Mouse (Mus musculus): ENCODE results near the gene Bcl2l15. TPM values are rescaled to one million over a fixed set of nuclear protein-coding genes. Genes with fewer than 3 reads are reported as not detected.
"Not testable (repeated sequence)": the region's sequence is repeated elsewhere in the genome, so short reads cannot be mapped to it uniquely, and the experiment has no call there.

Gene Bcl2l15
- 0.20 and 0.22 TPM in 2 replicates for polyA plus RNA-seq (2014; fragmentation: Nextera tagmentation; extraction: Ambion mirVana)

DNA sequence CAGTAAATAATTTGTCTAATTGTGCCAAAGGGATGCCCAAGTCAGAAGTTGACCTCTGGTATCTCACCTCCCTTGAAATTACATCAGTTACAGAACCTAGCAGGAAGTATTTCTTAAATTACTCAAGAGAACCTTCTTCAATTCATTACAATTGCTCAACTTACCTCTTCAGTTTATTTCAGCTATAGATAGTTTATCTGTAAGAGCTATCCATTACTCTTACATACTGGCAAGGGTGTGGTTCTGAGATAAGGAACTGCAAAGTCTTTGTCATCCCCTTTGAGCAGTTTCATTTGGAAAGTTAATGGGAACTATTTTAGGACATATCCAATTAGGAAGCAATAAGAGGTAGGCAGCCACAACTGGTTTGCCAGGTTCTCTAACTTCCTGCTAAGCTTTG, at the start of gene Bcl2l15:
Gene Bcl2l15 (plus strand): TSS at position 176 of the 400 bp plus-strand sequence.
- ATAC-seq (ENCODE audit: low FRiP score, low TSS enrichment) = no peak

DNA sequence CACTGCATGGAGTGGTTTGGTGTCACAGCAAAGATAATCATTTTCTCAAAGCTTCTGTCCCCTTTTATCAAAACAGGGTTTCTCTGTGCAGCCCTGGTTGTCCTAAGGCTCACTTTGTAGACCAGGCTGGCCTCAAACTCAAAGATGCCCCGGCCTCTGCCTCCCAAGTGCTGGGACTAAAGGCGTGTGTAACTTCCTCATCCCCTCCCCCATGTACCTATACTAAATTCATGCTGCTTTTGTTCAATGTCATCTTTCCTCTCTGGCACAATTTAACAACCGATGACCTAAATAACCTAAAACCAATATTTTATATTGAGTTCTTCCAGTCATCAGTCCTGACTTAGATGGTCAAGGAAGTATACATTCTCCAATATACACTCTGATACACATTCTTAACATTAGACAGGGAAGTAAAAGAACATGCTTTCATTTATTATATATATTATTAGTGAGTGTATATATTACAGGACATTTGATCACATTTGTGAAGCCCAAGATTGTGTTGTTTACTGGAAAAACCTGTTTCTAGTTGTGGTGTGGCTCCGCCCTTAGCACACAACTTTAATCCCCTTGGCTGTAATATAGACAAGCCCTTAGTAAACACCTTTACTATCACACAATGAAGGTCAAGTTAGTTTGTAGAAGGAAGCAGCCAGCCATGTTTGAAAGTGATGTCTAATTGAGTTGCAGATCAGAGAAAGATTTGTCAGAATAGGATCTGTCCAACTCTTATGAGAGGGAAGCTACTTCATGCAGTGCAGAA, 49.4 kb upstream of the Bcl2l15 start:
- Histone ChIP-seq H3K27ac (replicated peaks; ENCODE audit: low read depth, low read length) (no peak overlapping the region), H3K4me1 (ENCODE audit: control insufficient read depth, insufficient read depth, low read length) (no peaks in the 10 kb centered on the region), H3K27me3 (ENCODE audit: control insufficient read depth, insufficient read depth, low read length) (no peaks in the 10 kb centered on the region), H3K36me3 (ENCODE audit: control insufficient read depth, insufficient read depth, low read length) (no peaks in the 10 kb centered on the region; the same call in 1 of the 2 replicates), H3K4me3 (replicated peaks; ENCODE audit: low read depth, low read length) (no peak overlapping the region), H3K9ac (replicated peaks; ENCODE audit: low read length) (no peak overlapping the region), H3K9me3 (ENCODE audit: control insufficient read depth, low read length) (no peaks in the 10 kb centered on the region), H3K4me2 (ENCODE audit: low read length) (no peak overlapping the region)
- ATAC-seq (ENCODE audit: low FRiP score, low TSS enrichment) (no peak), DNase-seq (no peak)
- 93% methylated on average over 4 of the region's 4 CpGs for WGBS

More for the DNA sequence above, at the start of gene Bcl2l15:
- no peak for DNase-seq
- Histone ChIP-seq H3K27me3 (ENCODE audit: control insufficient read depth, insufficient read depth, low read length) (no peaks in the 10 kb centered on the region), H3K27ac (replicated peaks; ENCODE audit: low read depth, low read length) (no peak within 1 kb of the TSS), H3K9ac (replicated peaks; ENCODE audit: low read length) (no peak within 1 kb of the TSS), H3K36me3 (ENCODE audit: control insufficient read depth, insufficient read depth, low read length) (no peaks in the 10 kb centered on the region), H3K4me1 (ENCODE audit: control insufficient read depth, insufficient read depth, low read length) (no peaks in the 10 kb centered on the region), H3K9me3 (ENCODE audit: control insufficient read depth, low read length) (no peaks in the 10 kb centered on the region), H3K4me2 (ENCODE audit: low read length) (no peak within 1 kb of the TSS), H3K4me3 (replicated peaks; ENCODE audit: low read depth, low read length) (no peak within 1 kb of the TSS)

DNA sequence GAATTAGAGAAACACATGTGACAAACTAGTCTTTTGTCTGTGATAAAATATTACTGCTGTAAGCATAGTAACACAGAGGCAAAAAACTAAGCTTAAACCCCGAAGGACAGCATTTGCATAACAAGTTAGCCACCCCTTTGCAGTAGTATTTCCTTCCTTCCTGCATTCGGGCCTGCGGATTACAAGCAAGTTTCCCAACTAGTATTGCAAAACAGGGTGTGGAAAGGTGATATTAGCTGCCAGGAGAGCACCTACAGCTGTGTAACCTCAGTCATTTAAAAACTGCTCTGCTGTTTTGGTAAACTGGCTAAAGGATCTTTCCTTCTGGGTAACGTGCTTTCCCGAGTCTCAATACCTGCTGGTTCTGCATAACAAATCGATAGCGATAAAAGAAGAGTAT, 45.2 kb upstream of the Bcl2l15 start:
- ATAC-seq (ENCODE audit: low FRiP score, low TSS enrichment) (no peak), DNase-seq (no peak)
- Histone ChIP-seq H3K4me1 (ENCODE audit: control insufficient read depth, insufficient read depth, low read length) (peaks cover 15% of the 10 kb centered on the region), H3K9ac (replicated peaks; ENCODE audit: low read length) (no peak overlapping the region), H3K4me3 (replicated peaks; ENCODE audit: low read depth, low read length) (no peak overlapping the region), H3K9me3 (ENCODE audit: control insufficient read depth, low read length) (no peaks in the 10 kb centered on the region), H3K36me3 (ENCODE audit: control insufficient read depth, insufficient read depth, low read length) (no peaks in the 10 kb centered on the region), H3K27ac (replicated peaks; ENCODE audit: low read depth, low read length) (no peak overlapping the region), H3K4me2 (ENCODE audit: low read length) (no peak overlapping the region), H3K27me3 (ENCODE audit: control insufficient read depth, insufficient read depth, low read length) (no peaks in the 10 kb centered on the region)
- 65% methylated on average over 7 of the region's 7 CpGs for WGBS

DNA sequence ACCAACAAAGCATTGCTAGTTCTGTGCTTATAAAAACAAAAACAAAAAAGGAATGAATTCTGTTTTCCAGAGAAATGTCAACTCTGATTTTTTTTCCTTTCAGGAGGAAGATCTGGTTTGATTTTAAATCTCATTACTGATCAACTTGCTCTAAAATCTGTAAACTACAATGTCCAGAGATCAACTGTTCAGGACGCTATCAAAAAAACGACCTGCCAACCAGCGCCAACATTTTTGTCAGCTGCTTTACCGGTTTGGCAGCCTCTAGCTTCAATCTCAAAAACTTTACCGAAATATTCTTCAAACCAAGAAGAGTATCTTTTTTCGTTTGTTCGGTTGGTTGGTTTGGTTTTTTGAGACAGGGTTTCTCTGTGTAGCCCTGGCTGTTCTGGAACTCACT, 43.3 kb upstream of the Bcl2l15 start:
- Histone ChIP-seq H3K27ac (replicated peaks; ENCODE audit: low read depth, low read length) (no peak overlapping the region), H3K36me3 (ENCODE audit: control insufficient read depth, insufficient read depth, low read length) (no peaks in the 10 kb centered on the region), H3K9me3 (ENCODE audit: control insufficient read depth, low read length) (no peaks in the 10 kb centered on the region), H3K4me2 (ENCODE audit: low read length) (peak overlapping the region; percentile 68), H3K27me3 (ENCODE audit: control insufficient read depth, insufficient read depth, low read length) (no peaks in the 10 kb centered on the region), H3K4me3 (replicated peaks; ENCODE audit: low read depth, low read length) (no peak overlapping the region), H3K4me1 (ENCODE audit: control insufficient read depth, insufficient read depth, low read length) (peaks cover 15% of the 10 kb centered on the region), H3K9ac (replicated peaks; ENCODE audit: low read length) (no peak overlapping the region)
- DNase-seq (no peak), ATAC-seq (ENCODE audit: low FRiP score, low TSS enrichment) (no peak)
- 88% methylated on average over 7 of the region's 7 CpGs for WGBS

DNA sequence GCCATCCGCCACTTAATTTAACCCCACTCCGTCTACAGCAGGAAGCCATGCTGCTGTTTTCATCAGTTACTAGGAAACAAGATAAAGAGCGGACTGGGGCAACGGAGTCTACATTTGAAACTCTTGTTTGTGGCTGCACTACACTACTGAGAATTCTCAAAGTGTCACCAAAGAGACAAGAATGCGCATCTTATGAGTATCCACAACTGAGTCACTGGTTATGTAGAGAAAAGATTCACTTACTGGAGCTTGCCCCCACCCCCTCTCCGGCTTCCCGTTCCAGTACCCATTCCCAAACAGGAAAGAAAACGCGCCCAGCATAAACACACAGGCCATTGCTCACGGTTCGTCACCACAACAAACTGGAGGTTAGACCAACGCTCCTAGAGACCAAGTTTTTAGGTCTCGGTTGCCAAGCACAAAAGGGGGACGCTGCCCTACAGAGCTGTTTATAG, 42.5 kb upstream of the Bcl2l15 start:
- Histone ChIP-seq H3K9me3 (ENCODE audit: control insufficient read depth, low read length) (no peaks in the 10 kb centered on the region), H3K27ac (replicated peaks; ENCODE audit: low read depth, low read length) (peak overlapping the region; percentile 91; the same call in 1 of the 2 replicates), H3K4me2 (ENCODE audit: low read length) (peak overlapping the region; percentile 68), H3K4me1 (ENCODE audit: control insufficient read depth, insufficient read depth, low read length) (peaks cover 15% of the 10 kb centered on the region), H3K4me3 (replicated peaks; ENCODE audit: low read depth, low read length) (peak overlapping the region; percentile 92), H3K9ac (replicated peaks; ENCODE audit: low read length) (peak overlapping the region; percentile 91), H3K36me3 (ENCODE audit: control insufficient read depth, insufficient read depth, low read length) (no peaks in the 10 kb centered on the region), H3K27me3 (ENCODE audit: control insufficient read depth, insufficient read depth, low read length) (no peaks in the 10 kb centered on the region)
- no peak for ATAC-seq (ENCODE audit: low FRiP score, low TSS enrichment)
- peak; percentile 43 for DNase-seq
- whole genome bisulfite sequencing = 4% methylated on average over 14 of the region's 14 CpGs

DNA sequence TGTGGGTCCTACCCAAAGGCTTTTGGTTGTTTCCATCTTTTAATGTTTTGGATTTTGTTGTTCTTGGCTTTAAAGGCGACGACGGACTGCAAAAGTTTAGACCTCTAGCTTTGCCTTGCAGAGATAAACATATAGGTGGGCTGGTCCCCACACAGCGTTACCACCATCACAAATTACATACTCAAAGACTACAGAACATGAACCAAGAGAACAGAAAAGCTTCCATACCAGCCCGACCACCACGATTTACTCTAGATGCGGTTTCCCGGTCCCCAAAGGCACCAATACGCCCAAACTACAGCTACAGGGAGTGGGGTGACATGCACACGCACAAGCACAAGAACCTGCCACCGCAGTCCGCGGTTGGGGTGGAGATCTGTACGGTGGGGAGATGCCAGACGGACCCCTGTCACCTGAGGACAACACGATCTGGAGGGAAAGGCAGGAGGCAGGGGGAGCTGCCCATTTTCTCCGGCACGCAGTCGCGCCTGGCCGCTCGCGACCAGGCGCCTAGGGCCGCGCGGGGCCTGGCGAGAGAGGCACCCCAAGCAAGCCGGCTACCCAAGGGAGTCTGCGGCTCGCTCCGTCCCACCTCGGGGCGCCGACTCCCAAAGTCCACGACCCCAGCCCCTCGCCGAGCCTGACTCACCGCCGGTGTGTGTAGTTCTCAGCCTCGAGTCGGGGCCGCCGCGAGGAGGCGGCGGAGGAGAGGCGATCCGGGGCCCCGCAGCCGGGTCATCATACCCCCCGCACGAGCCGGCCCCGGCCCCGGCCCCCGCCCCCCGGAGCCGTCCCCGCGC, 41.9 kb upstream of the Bcl2l15 start:
- Histone ChIP-seq H3K9ac (replicated peaks; ENCODE audit: low read length) (peak overlapping the region; percentile 91), H3K4me1 (ENCODE audit: control insufficient read depth, insufficient read depth, low read length) (peaks cover 15% of the 10 kb centered on the region), H3K4me3 (replicated peaks; ENCODE audit: low read depth, low read length) (peak overlapping the region; percentile 92), H3K27ac (replicated peaks; ENCODE audit: low read depth, low read length) (peak overlapping the region; percentile 91), H3K27me3 (ENCODE audit: control insufficient read depth, insufficient read depth, low read length) (no peaks in the 10 kb centered on the region), H3K36me3 (ENCODE audit: control insufficient read depth, insufficient read depth, low read length) (no peaks in the 10 kb centered on the region), H3K4me2 (ENCODE audit: low read length) (peak overlapping the region; percentile 68), H3K9me3 (ENCODE audit: control insufficient read depth, low read length) (no peaks in the 10 kb centered on the region)
- peak; percentile 83 for ATAC-seq (ENCODE audit: low FRiP score, low TSS enrichment)
- DNase-seq = peak; percentile 63
- under 1% methylated on average over 57 of the region's 61 CpGs for whole genome bisulfite sequencing

DNA sequence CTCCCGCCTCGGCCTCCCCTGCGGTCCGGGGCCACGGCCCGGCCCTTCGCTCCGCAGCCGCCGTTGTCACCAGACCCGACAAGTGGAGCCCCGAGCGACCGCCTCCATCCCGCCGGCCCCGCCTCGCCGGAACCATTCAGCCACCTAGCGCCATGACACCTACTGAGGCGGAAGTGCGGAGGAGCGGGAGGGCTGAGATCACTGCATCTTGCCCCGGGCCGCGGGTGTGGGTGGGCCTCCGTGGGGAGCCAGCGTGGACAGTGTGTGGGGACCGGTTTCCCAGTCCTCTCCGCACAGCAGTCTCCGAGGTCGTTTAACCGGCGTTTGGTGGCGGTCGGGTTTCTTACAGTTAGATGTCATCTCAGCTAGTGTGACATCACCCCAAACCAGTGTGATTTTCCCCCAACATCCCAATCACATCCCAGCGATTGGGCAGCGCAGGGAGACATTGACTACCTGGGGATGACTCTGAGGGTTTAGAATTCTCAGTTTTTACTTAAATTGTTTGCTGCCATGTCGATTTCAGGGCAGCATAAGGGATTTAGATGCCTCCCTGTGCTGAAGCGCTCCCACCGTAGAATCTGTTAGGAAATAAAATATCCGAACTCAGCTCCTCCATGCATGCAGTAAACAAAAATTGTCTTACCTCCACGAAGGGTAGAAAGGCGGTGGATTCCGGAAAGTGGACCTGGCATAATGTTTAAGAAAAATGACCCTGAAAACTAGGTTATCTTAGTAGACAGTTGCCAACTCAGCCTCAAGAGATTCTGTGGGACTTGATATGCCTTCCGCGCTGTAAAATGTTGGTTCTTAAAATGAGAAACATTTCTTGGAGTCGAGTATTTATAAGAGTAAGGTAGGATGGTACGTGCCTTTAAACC, 40.9 kb upstream of the Bcl2l15 start, which contains the start of gene Hipk1:
Gene Hipk1 (minus strand): TSS at position 334 of the 881 bp plus-strand sequence.
- no peaks in the 10 kb centered on the region for H3K27me3 ChIP-seq (ENCODE audit: control insufficient read depth, insufficient read depth, low read length)
- peak within 1 kb of the TSS; percentile 92 for H3K4me3 ChIP-seq (replicated peaks; ENCODE audit: low read depth, low read length)
- peaks cover 15% of the 10 kb centered on the region for H3K4me1 ChIP-seq (ENCODE audit: control insufficient read depth, insufficient read depth, low read length)
- H3K36me3 ChIP-seq (ENCODE audit: control insufficient read depth, insufficient read depth, low read length) = no peaks in the 10 kb centered on the region
- peak within 1 kb of the TSS; percentile 68 for H3K4me2 ChIP-seq (ENCODE audit: low read length)
- H3K9me3 ChIP-seq (ENCODE audit: control insufficient read depth, low read length) = no peaks in the 10 kb centered on the region
- peak within 1 kb of the TSS; percentile 91 for H3K27ac ChIP-seq (replicated peaks; ENCODE audit: low read depth, low read length)
- peak within 1 kb of the TSS; percentile 91 for H3K9ac ChIP-seq (replicated peaks; ENCODE audit: low read length)
- DNase-seq (peak; percentile 96), ATAC-seq (ENCODE audit: low FRiP score, low TSS enrichment) (peak; percentile 97)
- 9% methylated on average over 48 of the region's 49 CpGs for WGBS

DNA sequence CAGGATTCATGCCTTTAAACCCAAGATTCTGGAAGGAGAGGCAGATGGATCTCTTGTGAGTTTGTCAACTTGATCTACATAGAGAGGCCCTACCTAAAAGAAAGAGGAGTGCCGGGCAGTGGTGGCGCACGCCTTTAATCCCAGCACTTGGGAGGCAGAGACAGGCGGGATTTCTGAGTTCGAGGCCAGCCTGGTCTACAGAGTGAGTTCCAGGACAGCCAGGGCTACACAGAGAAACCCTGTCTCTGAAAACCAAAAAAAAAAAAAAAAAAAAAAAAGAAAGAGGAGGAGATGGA, 40.3 kb upstream of the Bcl2l15 start:
- ATAC-seq (ENCODE audit: low FRiP score, low TSS enrichment); H3K27ac ChIP-seq (replicated peaks; ENCODE audit: low read depth, low read length); H3K9ac ChIP-seq (replicated peaks; ENCODE audit: low read length); H3K27me3 ChIP-seq (ENCODE audit: control insufficient read depth, insufficient read depth, low read length); H3K36me3 ChIP-seq (ENCODE audit: control insufficient read depth, insufficient read depth, low read length); H3K9me3 ChIP-seq (ENCODE audit: control insufficient read depth, low read length); H3K4me3 ChIP-seq (replicated peaks; ENCODE audit: low read depth, low read length); DNase-seq: not testable (repeated sequence)
- peaks cover 15% of the 10 kb centered on the region for H3K4me1 ChIP-seq (ENCODE audit: control insufficient read depth, insufficient read depth, low read length)
- WGBS = 77% methylated on average over 5 of the region's 5 CpGs
- peak overlapping the region; percentile 68 for H3K4me2 ChIP-seq (ENCODE audit: low read length)
